Mouse (Mus musculus) heart, adult 2 months (tissue): ENCODE results near the gene Bach2. TPM values are rescaled to one million over a fixed set of nuclear protein-coding genes. Genes with fewer than 3 reads are reported as not detected.

Source experiments
- DNase-seq, 2 experiments: peaks; one replicate each; pipeline ENCODE4 v3.0.0; 2021
- H3K27ac ChIP-seq: fragments of 200-600 bp; 2 replicates; pipeline ENCODE4 v1.8.1; 2022
- H3K27me3 ChIP-seq: fragments of 200-500 bp; 2 replicates; pipeline ENCODE4 v1.6.1; 2012; ENCODE audit warnings: mild to moderate bottlenecking, low read length, inconsistent platforms, mixed read lengths; ENCODE audit not compliant: control insufficient read depth, insufficient read depth
- H3K36me3 ChIP-seq: fragments of 200-500 bp; 2 replicates; pipeline ENCODE4 v1.6.1; 2012; ENCODE audit warnings: low read length, inconsistent platforms; ENCODE audit not compliant: control insufficient read depth, insufficient read depth
- H3K4me1 ChIP-seq: fragments of 200-500 bp; 2 replicates; pipeline ENCODE4 v1.6.1; 2011; ENCODE audit warnings: low read length; ENCODE audit not compliant: control insufficient read depth, insufficient read depth
- H3K4me3 ChIP-seq: fragments of 200-600 bp; 2 replicates; pipeline ENCODE4 v1.8.1; 2022
- H3K79me2 ChIP-seq: fragments of 200-500 bp; replicated peaks from 2 replicates; pipeline ENCODE4 v1.6.1; 2012; ENCODE audit warnings: mild to moderate bottlenecking, inconsistent platforms, low read length, moderate library complexity, mixed read lengths; ENCODE audit not compliant: control insufficient read depth, insufficient read depth
- H3K9ac ChIP-seq: fragments of 200-500 bp; 2 replicates; pipeline ENCODE4 v1.6.1; 2012; ENCODE audit warnings: low read depth, mild to moderate bottlenecking, control low read depth, inconsistent platforms, low read length, mixed read lengths
- CTCF ChIP-seq: fragments of 200-600 bp; IDR thresholded peaks from 2 replicates; pipeline ENCODE4 v1.8.1; 2022; ENCODE audit warnings: antibody characterized with exemption, mild to moderate bottlenecking, moderate library complexity
- EP300 ChIP-seq: fragments of 200-500 bp; IDR thresholded peaks from 2 replicates; pipeline ENCODE4 v1.6.1; 2011; ENCODE audit warnings: low read depth, low read length, control low read depth; ENCODE audit not compliant: insufficient read depth
- POLR2A ChIP-seq: fragments of 200-500 bp; IDR thresholded peaks from 2 replicates; pipeline ENCODE4 v1.6.1; 2011; ENCODE audit warnings: mild to moderate bottlenecking, low read depth, low read length, control low read depth; ENCODE audit not compliant: insufficient read depth
- WGBS: fragments of 180-500 bp; shearing (Covaris S2); methylation state at CpG from one replicate; pipeline ENCODE4 v1.1.7; 2018; 5-methylcytosine and 5-hydroxymethylcytosine counted together
- intact Hi-C: fragments of 180-260 bp; cut with DNase I; formaldehyde crosslinking; loops from one replicate; pipeline ENCODE4 v1.15.1; 2025
- polyA plus RNA-seq: library from polyadenylated mRNA; depleted of rRNA; stranded (reverse); fragments of >200 nt; gene quantifications from 2 replicates; pipeline ENCODE4 v1.2.3, GENCODE M21; 2012
- total RNA-seq, 2 experiments: library from RNA; stranded (reverse); gene quantifications; 2 replicates each; pipeline ENCODE4 v1.2.3; 2021

Bach2 gene
- total and polyA plus RNA-seq, 3 experiments = 2.4 to 4.2 (median 3.9) TPM

DNA sequence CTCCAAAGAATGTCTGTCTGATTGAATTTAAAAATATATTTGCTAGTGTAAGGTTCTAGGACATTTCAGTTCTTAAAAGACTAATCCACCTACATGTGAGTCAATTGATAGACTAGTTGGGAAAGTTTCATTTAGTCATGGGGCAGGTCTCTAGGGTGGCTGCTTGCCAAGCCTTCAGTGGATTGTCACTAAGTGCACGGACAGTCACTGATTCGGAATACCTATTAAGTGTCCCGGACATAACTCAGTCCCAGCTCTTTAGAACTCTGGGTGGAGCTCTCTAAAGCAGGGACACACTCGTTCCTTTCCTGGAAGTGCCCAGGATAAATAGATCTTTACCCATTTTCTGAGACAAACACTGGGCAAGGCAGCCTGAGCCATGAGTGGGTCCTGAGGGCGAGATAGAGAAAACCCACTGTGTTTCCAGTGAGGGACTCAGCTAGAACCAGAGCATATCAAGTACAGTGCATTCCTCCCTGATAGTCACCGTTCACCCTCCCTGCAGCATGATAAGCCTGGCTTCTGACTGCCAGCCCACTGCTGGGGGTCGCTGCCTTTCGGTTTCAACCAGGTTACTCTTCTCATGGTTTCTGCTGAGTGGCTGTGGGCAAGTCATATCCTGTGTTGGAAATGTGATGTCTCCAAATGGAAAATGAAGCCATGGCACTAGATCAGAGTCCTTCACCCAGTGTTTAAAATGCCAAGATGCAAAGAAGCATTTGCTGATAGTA lies 92.1 kb downstream of the Bach2 start:
- Histone ChIP-seq H3K27me3 (no peaks in the 10 kb centered on the region), H3K4me3 (no peak overlapping the region), H3K79me2 (no peaks in the 10 kb centered on the region), H3K27ac (no peak overlapping the region), H3K9ac (0 out of 2 replicates have a peak overlapping the region, but pooled peaks have one; percentile 29), H3K36me3 (no peaks in the 10 kb centered on the region; the same call in none of the 2 replicates), H3K4me1 (peaks cover 7% of the 10 kb centered on the region)
- no peak for TF ChIP-seq EP300
- TF ChIP-seq CTCF = no peak
- no peak for TF ChIP-seq POLR2A
- WGBS = 32% methylated on average over 8 of the region's 8 CpGs
- DNase-seq = no peak
- intact Hi-C loops = no loop called here

DNA sequence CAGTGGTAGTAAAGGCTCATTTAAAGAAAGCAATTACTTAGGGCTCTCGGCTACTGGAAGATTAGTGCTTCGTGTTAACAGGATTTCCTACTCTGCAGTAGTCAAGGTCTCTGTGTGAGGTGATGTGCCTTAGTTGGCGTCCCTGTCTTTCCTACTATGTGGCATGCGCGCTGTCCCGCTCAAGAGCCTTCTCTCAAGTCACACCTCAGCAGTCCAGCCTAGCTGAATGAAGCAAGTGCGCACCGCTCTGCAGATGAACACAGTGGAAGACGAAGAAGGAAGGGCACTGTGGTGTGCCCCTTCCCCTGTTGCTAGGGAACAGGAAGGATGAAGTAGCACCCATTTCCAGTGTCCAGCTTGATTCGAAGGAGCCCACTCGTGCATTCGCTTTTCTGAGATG lies 93.4 kb downstream of the Bach2 start:
- intact Hi-C loops = no loop called here
- WGBS = 97% methylated on average over 12 of the region's 12 CpGs
- H3K27ac ChIP-seq = no peak overlapping the region
- TF ChIP-seq CTCF (no peak), EP300 (no peak), POLR2A (no peak)
- no peak for DNase-seq
- H3K4me1 ChIP-seq = peaks cover 11% of the 10 kb centered on the region
- no peak overlapping the region for H3K4me3 ChIP-seq
- H3K27me3 ChIP-seq = no peaks in the 10 kb centered on the region
- peaks cover 5% of the 10 kb centered on the region for H3K36me3 ChIP-seq
- no peak overlapping the region for H3K9ac ChIP-seq
- no peaks in the 10 kb centered on the region for H3K79me2 ChIP-seq

DNA sequence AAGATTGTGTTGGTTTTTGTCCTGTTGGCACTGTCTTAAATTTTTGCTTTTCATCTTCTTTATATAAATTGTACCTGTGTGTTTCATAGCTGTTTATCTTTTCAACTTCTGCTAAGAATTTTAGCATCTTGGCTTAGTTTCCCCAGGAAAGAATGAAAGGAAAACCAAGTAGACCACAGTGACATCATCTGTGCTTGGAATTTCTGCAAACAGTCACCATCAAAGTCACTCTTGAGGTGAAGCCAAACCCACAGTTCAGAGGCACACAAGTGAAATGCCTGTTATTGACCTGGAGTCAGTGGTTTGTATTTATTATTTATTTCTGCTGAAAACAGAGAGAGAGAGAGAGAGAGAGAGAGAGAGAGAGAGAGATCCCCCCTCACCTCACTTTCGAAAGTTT lies 95.5 kb downstream of the Bach2 start:
- Histone ChIP-seq H3K36me3 (0 out of 2 replicates have a peak, but pooled peaks cover 6% of the 10 kb centered on the region), H3K9ac (no peak overlapping the region), H3K4me3 (no peak overlapping the region), H3K79me2 (no peaks in the 10 kb centered on the region), H3K4me1 (peaks cover 14% of the 10 kb centered on the region), H3K27ac (no peak overlapping the region), H3K27me3 (no peaks in the 10 kb centered on the region)
- 96% methylated on average over 1 of the region's 1 CpGs for WGBS
- TF ChIP-seq POLR2A = no peak
- TF ChIP-seq CTCF = no peak
- TF ChIP-seq EP300 = no peak
- DNase-seq = no peak
- intact Hi-C loops = no loop called here

DNA sequence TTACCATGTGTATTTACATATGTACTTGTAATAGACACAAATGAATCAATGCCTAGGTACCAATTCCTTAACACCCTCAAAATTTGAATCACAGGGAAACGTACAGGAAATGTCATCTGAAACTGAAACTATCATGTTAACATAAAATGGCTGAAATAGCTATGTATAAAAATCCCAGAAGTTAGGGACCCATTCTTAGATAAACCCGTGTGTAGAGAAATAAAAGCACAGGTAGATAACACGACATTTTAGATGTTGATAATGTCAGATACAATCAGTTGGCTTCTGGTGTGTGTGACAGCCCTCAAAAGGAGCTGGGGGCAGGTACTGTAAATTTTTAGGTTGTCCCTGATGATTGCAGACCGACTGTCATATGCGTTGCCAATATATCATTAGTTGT lies 96.2 kb downstream of the Bach2 start:
- Histone ChIP-seq H3K27ac (no peak overlapping the region), H3K27me3 (no peaks in the 10 kb centered on the region), H3K36me3 (0 out of 2 replicates have a peak, but pooled peaks cover 6% of the 10 kb centered on the region), H3K9ac (no peak overlapping the region), H3K4me1 (peaks cover 14% of the 10 kb centered on the region), H3K4me3 (no peak overlapping the region), H3K79me2 (no peaks in the 10 kb centered on the region)
- TF ChIP-seq EP300 (no peak), POLR2A (no peak), CTCF (no peak)
- no peak for DNase-seq
- intact Hi-C loops = loop anchor here (5.0 kb wide), 2 partner anchors 53 to 173 kb away; no protein-coding TSS in a partner anchor
- 88% methylated on average over 5 of the region's 5 CpGs for WGBS

DNA sequence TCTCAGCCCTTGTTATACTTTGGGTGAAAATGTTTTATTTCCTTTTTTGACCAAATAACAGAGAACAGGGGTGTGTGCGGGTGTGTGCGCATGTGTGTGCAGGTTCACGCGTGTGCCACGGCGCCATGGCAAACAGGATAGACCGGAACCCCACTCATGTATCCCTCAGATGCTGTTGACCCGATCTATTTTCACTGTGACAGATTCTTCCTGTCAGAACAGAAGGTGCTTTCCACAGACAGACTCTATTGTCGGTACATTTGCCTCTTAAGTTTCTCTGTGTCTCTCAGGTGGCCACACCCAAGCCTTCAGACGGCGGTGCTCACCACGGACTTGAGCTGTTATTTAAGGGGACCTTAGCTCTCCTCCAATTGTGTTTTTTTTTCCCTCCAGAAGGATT lies 97.1 kb downstream of the Bach2 start:
- TF ChIP-seq EP300 (no peak), POLR2A (no peak), CTCF (no peak)
- Histone ChIP-seq H3K9ac (no peak overlapping the region), H3K79me2 (no peaks in the 10 kb centered on the region), H3K27ac (no peak overlapping the region), H3K36me3 (0 out of 2 replicates have a peak, but pooled peaks cover 6% of the 10 kb centered on the region), H3K4me1 (peaks cover 12% of the 10 kb centered on the region), H3K4me3 (no peak overlapping the region), H3K27me3 (no peaks in the 10 kb centered on the region)
- WGBS = 55% methylated on average over 12 of the region's 12 CpGs
- intact Hi-C loops = loop anchor here (2.0 to 5.0 kb wide), 5 partner anchors 23 to 172 kb away; no protein-coding TSS in a partner anchor
- no peak for DNase-seq

DNA sequence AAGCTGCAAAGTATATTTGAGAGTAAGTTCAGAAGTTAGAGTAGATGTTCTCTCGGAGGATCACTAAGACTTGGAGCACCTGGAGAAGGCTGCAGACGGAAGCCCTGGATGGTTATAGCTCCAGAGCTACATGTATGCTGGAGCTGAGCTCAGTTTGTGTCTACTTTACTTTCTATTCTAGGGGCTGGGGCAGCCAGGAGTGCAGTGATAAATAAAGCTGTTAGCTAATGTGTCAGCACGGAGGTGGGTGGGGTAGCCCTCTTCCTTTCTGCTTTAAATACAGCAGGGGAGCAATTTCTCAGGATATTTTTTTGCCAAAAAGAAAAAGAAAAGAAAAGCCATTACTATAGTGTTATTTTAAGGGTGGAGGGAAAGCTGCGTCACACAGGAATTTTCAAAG lies 98.0 kb downstream of the Bach2 start:
- Histone ChIP-seq H3K4me1 (peaks cover 10% of the 10 kb centered on the region), H3K27me3 (no peaks in the 10 kb centered on the region), H3K79me2 (no peaks in the 10 kb centered on the region), H3K36me3 (0 out of 2 replicates have a peak, but pooled peaks cover 6% of the 10 kb centered on the region), H3K27ac (peak overlapping the region; percentile 51), H3K9ac (no peak overlapping the region; the same call in 1 of the 2 replicates), H3K4me3 (peak overlapping the region; percentile 24)
- 19% methylated on average over 4 of the region's 4 CpGs for WGBS
- intact Hi-C loops = loop anchor here (1.0 to 5.0 kb wide), 6 partner anchors 22 to 171 kb away; no protein-coding TSS in a partner anchor
- no peak for TF ChIP-seq CTCF
- no peak for TF ChIP-seq POLR2A
- TF ChIP-seq EP300 = no peak
- peak in 1 of 2 experiments; percentile 36 for DNase-seq
